Mouse (Mus musculus): Measurements from ENCODE around the gene Tbc1d22a. TPM values are rescaled to one million over a fixed set of nuclear protein-coding genes. Genes with fewer than 3 reads are reported as not detected.

The Tbc1d22a gene
- polyA plus RNA-seq, 1 experiment from 2014 or later = 8.1 TPM

GRCm38 (mm10) chr15:86476483-86476882, 262.2 kb downstream of the Tbc1d22a start:
- no peak overlapping the region for H3K4me2 ChIP-seq
- ATAC-seq (ENCODE audit: low FRiP score) (no peak), DNase-seq (ENCODE audit: low spot score, missing footprints) (no peak)
- peaks cover 14% of the 10 kb centered on the region for H3K4me1 ChIP-seq (ENCODE audit: control insufficient read depth, insufficient read depth, low read length)
- no peaks in the 10 kb centered on the region for H3K9me3 ChIP-seq (ENCODE audit: control insufficient read depth, low read length)
- no peak overlapping the region for H3K9ac ChIP-seq (ENCODE audit: low read length)
- H3K4me3 ChIP-seq (ENCODE audit: low read depth, low read length) = no peak overlapping the region
- no peaks in the 10 kb centered on the region for H3K27me3 ChIP-seq (ENCODE audit: control insufficient read depth, insufficient read depth, low read length)
- H3K36me3 ChIP-seq (ENCODE audit: control insufficient read depth, insufficient read depth, low read length) = no peaks in the 10 kb centered on the region
- no peak overlapping the region for H3K27ac ChIP-seq (ENCODE audit: low read depth, low read length)
- WGBS = 82% methylated on average over 6 of the region's 6 CpGs

- no peaks in the 10 kb centered on the region for H3K27me3 ChIP-seq (ENCODE audit: control insufficient read depth, insufficient read depth, low read length)
- no peak overlapping the region for H3K4me3 ChIP-seq (ENCODE audit: low read depth, low read length)
- no peak overlapping the region for H3K4me2 ChIP-seq
- WGBS = 59% methylated on average over 6 of the region's 6 CpGs
- DNase-seq (ENCODE audit: low spot score, missing footprints) (no peak), ATAC-seq (ENCODE audit: low FRiP score) (no peak)
- H3K27ac ChIP-seq (ENCODE audit: low read depth, low read length) = no peak overlapping the region
- no peaks in the 10 kb centered on the region for H3K36me3 ChIP-seq (ENCODE audit: control insufficient read depth, insufficient read depth, low read length)
- peaks cover 14% of the 10 kb centered on the region for H3K4me1 ChIP-seq (ENCODE audit: control insufficient read depth, insufficient read depth, low read length)
- no peaks in the 10 kb centered on the region for H3K9me3 ChIP-seq (ENCODE audit: control insufficient read depth, low read length)
- H3K9ac ChIP-seq (ENCODE audit: low read length) = no peak overlapping the region
Measured at GRCm38 (mm10) chr15:86477032-86477431, 262.8 kb downstream of the Tbc1d22a start.

- Histone ChIP-seq H3K9ac (ENCODE audit: low read length) (no peak overlapping the region), H3K36me3 (ENCODE audit: control insufficient read depth, insufficient read depth, low read length) (no peaks in the 10 kb centered on the region), H3K4me3 (ENCODE audit: low read depth, low read length) (no peak overlapping the region), H3K4me1 (ENCODE audit: control insufficient read depth, insufficient read depth, low read length) (peaks cover 14% of the 10 kb centered on the region), H3K27ac (ENCODE audit: low read depth, low read length) (no peak overlapping the region), H3K9me3 (ENCODE audit: control insufficient read depth, low read length) (no peaks in the 10 kb centered on the region), H3K4me2 (no peak overlapping the region), H3K27me3 (ENCODE audit: control insufficient read depth, insufficient read depth, low read length) (no peaks in the 10 kb centered on the region)
- no peak for DNase-seq (ENCODE audit: low spot score, missing footprints)
- ATAC-seq (ENCODE audit: low FRiP score) = no peak
Measured at GRCm38 (mm10) chr15:86477471-86477992, 263.3 kb downstream of the Tbc1d22a start.

GRCm38 (mm10) chr15:86478685-86479502, 264.6 kb downstream of the Tbc1d22a start:
- ATAC-seq (ENCODE audit: low FRiP score) (peak; percentile 72), DNase-seq (ENCODE audit: low spot score, missing footprints) (no peak)
- no peak overlapping the region for H3K9ac ChIP-seq (ENCODE audit: low read length)
- H3K9me3 ChIP-seq (ENCODE audit: control insufficient read depth, low read length) = no peaks in the 10 kb centered on the region
- no peaks in the 10 kb centered on the region for H3K36me3 ChIP-seq (ENCODE audit: control insufficient read depth, insufficient read depth, low read length)
- peaks cover 14% of the 10 kb centered on the region for H3K4me1 ChIP-seq (ENCODE audit: control insufficient read depth, insufficient read depth, low read length)
- no peak overlapping the region; the same call in 1 of the 2 replicates for H3K27ac ChIP-seq (ENCODE audit: low read depth, low read length)
- H3K4me2 ChIP-seq = no peak overlapping the region
- H3K27me3 ChIP-seq (ENCODE audit: control insufficient read depth, insufficient read depth, low read length) = no peaks in the 10 kb centered on the region; the same call in 1 of the 2 replicates
- H3K4me3 ChIP-seq (ENCODE audit: low read depth, low read length) = no peak overlapping the region
- WGBS = 58% methylated on average over 13 of the region's 13 CpGs

GRCm38 (mm10) chr15:86482362-86482761, 268.1 kb downstream of the Tbc1d22a start:
- no peak for DNase-seq (ENCODE audit: low spot score, missing footprints)
- H3K4me3 ChIP-seq (ENCODE audit: low read depth, low read length) = no peak overlapping the region

GRCm38 (mm10) chr15:86485815-86486214, 271.6 kb downstream of the Tbc1d22a start:
- Histone ChIP-seq H3K36me3 (ENCODE audit: control insufficient read depth, insufficient read depth, low read length) (no peaks in the 10 kb centered on the region), H3K4me1 (ENCODE audit: control insufficient read depth, insufficient read depth, low read length) (peaks cover 2% of the 10 kb centered on the region), H3K9me3 (ENCODE audit: control insufficient read depth, low read length) (no peaks in the 10 kb centered on the region), H3K4me2 (no peak overlapping the region), H3K27ac (ENCODE audit: low read depth, low read length) (no peak overlapping the region), H3K9ac (ENCODE audit: low read length) (no peak overlapping the region), H3K27me3 (ENCODE audit: control insufficient read depth, insufficient read depth, low read length) (no peaks in the 10 kb centered on the region; the same call in 1 of the 2 replicates), H3K4me3 (ENCODE audit: low read depth, low read length) (no peak overlapping the region)
- ATAC-seq (ENCODE audit: low FRiP score) (no peak), DNase-seq (ENCODE audit: low spot score, missing footprints) (no peak)
- WGBS = 81% methylated on average over 6 of the region's 6 CpGs

More at GRCm38 (mm10) chr15:86482362-86482761, 268.1 kb downstream of the Tbc1d22a start:
- Histone ChIP-seq H3K9ac (ENCODE audit: low read length) (no peak overlapping the region), H3K27ac (ENCODE audit: low read depth, low read length) (no peak overlapping the region), H3K4me2 (no peak overlapping the region), H3K4me1 (ENCODE audit: control insufficient read depth, insufficient read depth, low read length) (peaks cover 9% of the 10 kb centered on the region), H3K9me3 (ENCODE audit: control insufficient read depth, low read length) (no peaks in the 10 kb centered on the region), H3K36me3 (ENCODE audit: control insufficient read depth, insufficient read depth, low read length) (no peaks in the 10 kb centered on the region), H3K27me3 (ENCODE audit: control insufficient read depth, insufficient read depth, low read length) (no peaks in the 10 kb centered on the region; the same call in 1 of the 2 replicates)
- WGBS = 88% methylated on average over 5 of the region's 5 CpGs
- no peak for ATAC-seq (ENCODE audit: low FRiP score)

GRCm38 (mm10) chr15:86487359-86487758, 273.1 kb downstream of the Tbc1d22a start:
- no peaks in the 10 kb centered on the region for H3K9me3 ChIP-seq (ENCODE audit: control insufficient read depth, low read length)
- H3K36me3 ChIP-seq (ENCODE audit: control insufficient read depth, insufficient read depth, low read length) = no peaks in the 10 kb centered on the region
- H3K4me2 ChIP-seq = no peak overlapping the region
- 66% methylated on average over 5 of the region's 5 CpGs for WGBS
- H3K9ac ChIP-seq (ENCODE audit: low read length) = no peak overlapping the region
- no peak for DNase-seq (ENCODE audit: low spot score, missing footprints)
- H3K4me1 ChIP-seq (ENCODE audit: control insufficient read depth, insufficient read depth, low read length) = peaks cover 2% of the 10 kb centered on the region
- no peak for ATAC-seq (ENCODE audit: low FRiP score)
- no peak overlapping the region for H3K4me3 ChIP-seq (ENCODE audit: low read depth, low read length)
- H3K27ac ChIP-seq (ENCODE audit: low read depth, low read length) = no peak overlapping the region
- no peaks in the 10 kb centered on the region; the same call in 1 of the 2 replicates for H3K27me3 ChIP-seq (ENCODE audit: control insufficient read depth, insufficient read depth, low read length)

GRCm38 (mm10) chr15:86491434-86492099, 277.3 kb downstream of the Tbc1d22a start:
- WGBS = 88% methylated on average over 12 of the region's 12 CpGs

GRCm38 (mm10) chr15:86492636-86493035, 278.4 kb downstream of the Tbc1d22a start:
- Histone ChIP-seq H3K27me3 (ENCODE audit: control insufficient read depth, insufficient read depth, low read length) (no peaks in the 10 kb centered on the region), H3K4me2 (no peak overlapping the region), H3K4me3 (ENCODE audit: low read depth, low read length) (no peak overlapping the region), H3K4me1 (ENCODE audit: control insufficient read depth, insufficient read depth, low read length) (peaks cover 4% of the 10 kb centered on the region; the same call in 1 of the 2 replicates), H3K9ac (ENCODE audit: low read length) (no peak overlapping the region), H3K9me3 (ENCODE audit: control insufficient read depth, low read length) (no peaks in the 10 kb centered on the region), H3K27ac (ENCODE audit: low read depth, low read length) (no peak overlapping the region), H3K36me3 (ENCODE audit: control insufficient read depth, insufficient read depth, low read length) (no peaks in the 10 kb centered on the region)
- DNase-seq (ENCODE audit: low spot score, missing footprints) (no peak), ATAC-seq (ENCODE audit: low FRiP score) (no peak)
- 65% methylated on average over 5 of the region's 5 CpGs for WGBS

More at GRCm38 (mm10) chr15:86491434-86492099, 277.3 kb downstream of the Tbc1d22a start:
- DNase-seq (ENCODE audit: low spot score, missing footprints) (no peak), ATAC-seq (ENCODE audit: low FRiP score) (no peak)
- Histone ChIP-seq H3K4me1 (ENCODE audit: control insufficient read depth, insufficient read depth, low read length) (peaks cover 2% of the 10 kb centered on the region), H3K36me3 (ENCODE audit: control insufficient read depth, insufficient read depth, low read length) (no peaks in the 10 kb centered on the region), H3K27me3 (ENCODE audit: control insufficient read depth, insufficient read depth, low read length) (no peaks in the 10 kb centered on the region), H3K9me3 (ENCODE audit: control insufficient read depth, low read length) (no peaks in the 10 kb centered on the region), H3K4me2 (no peak overlapping the region), H3K9ac (ENCODE audit: low read length) (no peak overlapping the region), H3K4me3 (ENCODE audit: low read depth, low read length) (no peak overlapping the region), H3K27ac (ENCODE audit: low read depth, low read length) (no peak overlapping the region)

Measured in midbrain, embryonic 11.5 days (tissue).